Mouse (Mus musculus) limb, embryonic 12.5 days (tissue): ENCODE measurements at regions not wholly inside any gene's neighbourhood (a gene's known extent, or its start where the extent isn't known, plus 50 kb on each side); places are given as distances from the start of the nearest gene placed in this dataset.

Experiments used
- ATAC-seq: fragments of 200-750 bp; cut with Nextera tagmentation; 2 replicates; pipeline ENCODE4 v1.8.0; 2017; ENCODE audit warnings: low read depth, moderate TSS enrichment; ENCODE audit not compliant: insufficient number of reproducible peaks, insufficient read depth, low FRiP score, low TSS enrichment
- H3K27ac ChIP-seq: fragments of 300-500 bp; sonication (generic); 2 replicates; pipeline ENCODE4 v1.5.1; 2016; ENCODE audit warnings: mild to moderate bottlenecking, moderate library complexity
- H3K27me3 ChIP-seq: fragments of 300-500 bp; sonication (generic); 2 replicates; pipeline ENCODE4 v1.6.1; 2016; ENCODE audit warnings: mild to moderate bottlenecking, moderate library complexity
- H3K36me3 ChIP-seq: fragments of 300-500 bp; sonication (generic); 2 replicates; pipeline ENCODE4 v1.6.1; 2016; ENCODE audit warnings: mild to moderate bottlenecking, moderate library complexity
- H3K4me1 ChIP-seq: fragments of 300-500 bp; sonication (generic); replicated peaks from 2 replicates; pipeline ENCODE4 v1.6.1; 2016
- H3K4me2 ChIP-seq: fragments of 300-500 bp; sonication (generic); 2 replicates; pipeline ENCODE4 v1.6.1; 2016; ENCODE audit warnings: mild to moderate bottlenecking, moderate library complexity
- H3K4me3 ChIP-seq: fragments of 300-500 bp; sonication (generic); replicated peaks from 2 replicates; pipeline ENCODE4 v1.5.1; 2016; ENCODE audit warnings: mild to moderate bottlenecking
- H3K9ac ChIP-seq: fragments of 300-500 bp; sonication (generic); replicated peaks from 2 replicates; pipeline ENCODE4 v1.6.1; 2016; ENCODE audit warnings: mild to moderate bottlenecking, moderate library complexity
- H3K9me3 ChIP-seq: fragments of 300-500 bp; sonication (generic); 2 replicates; pipeline ENCODE4 v1.6.1; 2016; ENCODE audit warnings: mild to moderate bottlenecking, moderate library complexity
- WGBS: fragments of 180-500 bp; shearing (Covaris S2); methylation state at CpG from one replicate; pipeline ENCODE4 v1.1.7; 2016; 5-methylcytosine and 5-hydroxymethylcytosine counted together

DNA sequence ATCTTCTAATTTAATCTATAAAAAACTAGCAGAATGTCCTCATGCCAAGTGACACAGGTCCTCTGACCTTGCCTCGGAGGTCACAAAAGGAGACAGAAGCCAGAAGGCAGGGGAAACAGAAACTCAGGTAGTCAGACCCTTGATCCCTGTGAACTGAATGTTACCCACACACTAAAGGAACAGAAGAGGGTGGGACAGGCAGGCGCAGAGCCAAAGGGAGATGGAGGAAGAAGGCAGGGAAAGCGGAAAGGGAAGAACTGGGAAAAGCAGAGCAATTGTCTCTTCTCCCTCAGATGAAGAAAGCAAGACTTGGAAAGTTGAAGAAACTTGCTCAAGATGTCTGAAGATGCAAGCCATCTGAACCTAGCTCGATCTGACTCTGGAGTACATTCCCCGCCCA lies 62.7 kb upstream of the Gm15217 start:
- H3K4me3 ChIP-seq, result no peak overlapping the region
- H3K9ac ChIP-seq, result no peak overlapping the region
- H3K27me3 ChIP-seq, result no peaks in the 10 kb centered on the region
- H3K9me3 ChIP-seq, result no peaks in the 10 kb centered on the region
- ATAC-seq, result no peak
- H3K4me2 ChIP-seq, result no peak overlapping the region
- no peak overlapping the region for H3K27ac ChIP-seq
- 85% methylated on average over 5 of the region's 5 CpGs for WGBS
- no peaks in the 10 kb centered on the region for H3K36me3 ChIP-seq
- H3K4me1 ChIP-seq, result no peaks in the 10 kb centered on the region

DNA sequence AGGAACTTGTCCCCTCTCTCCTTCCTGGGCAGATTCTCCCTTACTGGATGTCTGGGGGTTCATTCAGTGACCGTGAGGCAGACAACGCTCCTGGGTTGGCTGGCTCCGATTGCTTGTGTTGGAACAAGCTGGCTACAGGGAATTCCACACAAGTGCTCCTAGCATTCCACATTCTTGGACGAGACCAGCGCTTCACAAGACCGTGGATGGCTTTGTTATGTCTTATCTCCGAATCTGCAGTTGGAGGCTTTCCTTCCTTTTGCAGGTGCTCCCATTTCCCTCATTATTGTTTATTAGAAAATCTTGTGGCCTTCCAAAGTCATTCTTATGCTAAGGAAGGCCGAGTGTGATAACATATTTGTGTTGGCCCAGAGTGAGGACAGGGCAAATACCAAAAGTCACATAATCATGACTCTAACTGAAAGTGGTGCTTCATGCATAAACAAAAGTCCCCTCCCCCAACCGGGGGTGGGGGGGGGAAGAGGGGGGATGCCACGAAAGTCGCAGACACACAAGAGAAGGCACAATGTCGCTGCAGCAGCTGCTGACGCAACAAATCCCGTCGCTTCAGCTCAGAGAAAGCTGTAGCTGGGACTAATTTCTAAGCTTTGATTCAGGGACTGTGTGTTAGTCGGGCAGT lies 61.7 kb upstream of the Gm15217 start:
- H3K27me3 ChIP-seq, result no peaks in the 10 kb centered on the region
- H3K36me3 ChIP-seq, result no peaks in the 10 kb centered on the region
- H3K4me2 ChIP-seq, result no peak overlapping the region
- no peak for ATAC-seq
- no peaks in the 10 kb centered on the region for H3K4me1 ChIP-seq
- no peaks in the 10 kb centered on the region for H3K9me3 ChIP-seq
- no peak overlapping the region for H3K27ac ChIP-seq
- no peak overlapping the region for H3K4me3 ChIP-seq
- 75% methylated on average over 16 of the region's 16 CpGs for WGBS
- H3K9ac ChIP-seq, result no peak overlapping the region

DNA sequence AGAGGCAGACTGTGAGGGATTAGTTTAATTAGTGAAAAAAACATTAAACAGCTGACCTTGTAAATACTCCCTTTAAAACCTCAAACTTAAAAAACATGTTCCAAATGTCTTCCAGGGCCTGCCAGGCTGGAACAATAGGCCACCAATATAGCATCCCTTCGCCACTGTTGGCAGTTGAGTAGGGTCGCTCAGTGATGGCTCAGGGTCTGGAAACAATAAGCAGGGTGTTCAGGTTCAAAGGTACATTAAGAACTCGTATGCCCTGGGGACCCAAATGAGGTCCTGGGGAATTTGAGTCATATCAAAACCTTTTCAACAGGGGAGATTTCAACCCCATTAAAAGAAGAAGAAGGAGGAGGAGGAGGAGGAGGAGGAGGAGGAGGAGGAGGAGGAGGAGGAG lies 51.1 kb upstream of the Gm15217 start:
- H3K4me1 ChIP-seq, result peaks cover 2% of the 10 kb centered on the region; the same call in 1 of the 2 replicates
- no peaks in the 10 kb centered on the region for H3K36me3 ChIP-seq
- ATAC-seq, result no peak
- 23% methylated on average over 3 of the region's 3 CpGs for WGBS
- H3K4me2 ChIP-seq, result no peak overlapping the region
- H3K9ac ChIP-seq, result no peak overlapping the region
- no peak overlapping the region for H3K4me3 ChIP-seq
- no peaks in the 10 kb centered on the region for H3K27me3 ChIP-seq
- no peak overlapping the region for H3K27ac ChIP-seq
- H3K9me3 ChIP-seq, result no peaks in the 10 kb centered on the region
